Mouse (Mus musculus): ENCODE measurements around the gene Ski. TPM values are rescaled to one million over a fixed set of nuclear protein-coding genes. Genes with fewer than 3 reads are reported as not detected.
"Not testable (repeated sequence)": the region's sequence is repeated elsewhere in the genome, so short reads cannot be mapped to it uniquely, and the experiment has no call there.

Gene Ski
- total RNA-seq (2021) = 10 to 100 TPM; 89.2 to 89.6 TPM

- intact Hi-C loops (cut with DNase I) = no loop called here
- no peak for DNase-seq
Measured at GRCm38 (mm10) chr4:155222552-155222840, at the start of gene Ski. Ski (minus strand) TSS chr4:155222592.

GRCm38 (mm10) chr4:155268382-155268781 lies 46.0 kb upstream of the Ski start:
- peak; percentile 79 to 84 for DNase-seq
- intact Hi-C loops (cut with DNase I) = loop anchor here (1.0 kb wide), 1 partner anchor 40 kb away; no protein-coding TSS in a partner anchor

- intact Hi-C loops (cut with DNase I) = loop anchor here (1.0 kb wide), 1 partner anchor 41 kb away; no protein-coding TSS in a partner anchor
- peak; percentile 28 to 57 for DNase-seq
Measured at GRCm38 (mm10) chr4:155267639-155268175, 45.3 kb upstream of the Ski start.

GRCm38 (mm10) chr4:155267047-155267543 lies 44.7 kb upstream of the Ski start:
- no peak for DNase-seq
- intact Hi-C loops (cut with DNase I) = no loop called here

- intact Hi-C loops (cut with DNase I) = no loop called here
Measured at GRCm38 (mm10) chr4:155264521-155265321, 42.3 kb upstream of the Ski start.

DNA sequence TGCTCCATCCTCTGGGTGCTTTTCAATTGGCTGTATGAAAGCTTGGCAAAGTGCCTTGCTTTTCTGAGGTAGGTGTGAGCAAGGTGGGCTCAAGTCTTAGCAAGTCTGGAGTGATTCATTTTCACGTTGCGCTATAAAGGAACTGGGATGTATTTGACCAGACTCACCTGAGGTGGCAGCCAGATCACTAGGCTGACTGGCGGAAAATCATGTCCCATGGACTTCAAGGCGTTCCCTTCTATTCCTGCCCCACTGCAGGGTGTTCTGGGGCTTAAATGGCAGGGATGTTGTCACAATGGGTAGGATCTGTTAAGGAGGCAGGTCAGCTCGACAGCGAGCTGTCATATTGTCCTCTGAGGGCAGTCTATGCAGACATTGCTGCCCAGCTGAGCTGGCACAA lies 29.9 kb upstream of the Ski start:
- no peak for DNase-seq
- intact Hi-C loops (cut with DNase I) = loop anchor here (5.0 kb wide), 1 partner anchor 55 kb away; no protein-coding TSS in a partner anchor

More at GRCm38 (mm10) chr4:155264521-155265321, 42.3 kb upstream of the Ski start:
- no peak for DNase-seq

GRCm38 (mm10) chr4:155251147-155251546 lies 28.8 kb upstream of the Ski start:
- DNase-seq = no peak
- intact Hi-C loops (cut with DNase I) = loop anchor here (5.0 kb wide), 1 partner anchor 56 kb away; no protein-coding TSS in a partner anchor

DNA sequence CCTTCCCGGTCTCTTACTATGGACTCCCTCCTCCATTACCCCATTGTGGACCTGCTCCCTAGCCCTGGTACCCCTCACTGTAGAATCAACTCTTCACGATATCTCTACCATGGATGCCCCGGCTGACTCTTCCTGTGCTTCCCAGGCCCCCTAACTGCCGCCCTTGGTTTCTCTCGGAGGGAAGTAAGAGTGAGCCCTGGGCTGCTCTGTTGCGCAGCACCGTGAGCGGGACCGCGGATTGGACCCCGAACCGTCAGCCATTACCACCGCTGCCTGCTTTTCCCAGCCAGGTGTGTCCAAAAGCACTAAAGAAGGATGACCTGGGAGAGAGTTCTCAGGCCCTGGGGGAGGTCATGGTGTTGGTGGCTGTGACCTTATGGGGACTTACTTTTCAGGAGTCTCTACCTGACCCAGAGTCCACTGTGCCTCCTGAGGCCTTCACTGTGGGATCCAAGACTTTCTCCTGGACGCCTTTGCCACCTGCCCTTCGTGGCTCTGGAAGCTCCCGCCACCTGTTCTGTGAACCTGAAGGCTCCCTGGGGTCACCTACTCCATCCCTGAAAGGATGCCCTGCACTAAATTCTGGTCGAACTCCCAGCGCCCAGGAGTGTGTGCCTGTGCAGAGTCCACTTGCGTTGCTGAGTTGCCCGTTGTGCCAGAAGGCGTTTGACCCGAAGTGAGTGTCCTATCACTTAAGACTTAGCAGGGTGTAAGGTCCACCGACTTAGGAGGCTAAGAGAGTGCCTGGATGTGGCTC lies 28.1 kb upstream of the Ski start:
- intact Hi-C loops (cut with DNase I) = loop anchor here (5.0 kb wide), 1 partner anchor 57 kb away; no protein-coding TSS in a partner anchor
- DNase-seq = peak in 1 of 2 experiments; percentile 49

DNA sequence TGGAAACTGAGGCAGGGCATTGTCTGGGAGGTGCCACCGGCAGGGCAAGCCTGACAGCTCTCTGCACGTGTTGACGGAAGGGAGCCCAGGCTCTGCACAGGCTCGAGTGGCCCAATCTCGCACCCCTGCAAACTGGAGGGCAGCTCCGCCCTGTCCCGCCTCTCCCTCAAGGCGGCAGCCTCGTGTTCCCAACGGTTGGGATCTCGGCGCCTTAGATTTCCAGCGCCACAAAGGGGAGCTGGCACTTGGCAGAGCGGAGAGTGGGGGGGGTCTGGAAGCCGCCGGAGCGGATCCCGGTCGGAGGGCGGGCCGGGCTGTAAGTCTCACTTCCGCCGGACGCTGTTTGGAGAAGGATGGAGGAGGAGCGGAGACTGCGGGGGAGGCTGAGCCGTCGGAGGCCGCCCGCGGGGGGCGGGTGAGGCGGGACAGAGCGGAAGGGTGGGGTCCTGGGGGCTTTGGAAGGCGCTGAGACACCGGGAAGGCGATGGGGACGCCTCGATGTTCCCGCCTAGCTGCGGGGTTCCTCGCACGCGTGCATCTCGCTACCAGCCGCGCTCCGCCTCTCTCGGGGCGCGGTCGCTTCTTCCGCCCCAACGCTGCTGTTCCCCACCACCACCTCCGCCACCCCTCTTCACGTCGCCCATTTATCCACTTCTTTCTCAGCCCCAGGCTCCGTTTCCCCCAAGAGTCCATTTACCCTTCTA lies 27.4 kb upstream of the Ski start, which contains the start of gene Faap20:
Gene Faap20, plus strand, starts transcription at position 155 of the 704 bp plus-strand sequence.
- intact Hi-C loops (cut with DNase I) = loop anchor here (1.0 to 10.0 kb wide), 5 partner anchors 29 to 285 kb away; partner anchors contain the start of genes Hes5 and Pank4

GRCm38 (mm10) chr4:155249257-155249647 lies 26.9 kb upstream of the Ski start:
- intact Hi-C loops (cut with DNase I) = loop anchor here (1.0 to 10.0 kb wide), 4 partner anchors 28 to 284 kb away; partner anchors contain the start of genes Hes5 and Pank4
- peak; percentile 97 to 98 for DNase-seq

More for the DNA sequence above, 27.4 kb upstream of the Ski start, which contains the start of gene Faap20:
- DNase-seq = peak; percentile 93

GRCm38 (mm10) chr4:155248054-155248453 lies 25.7 kb upstream of the Ski start:
- DNase-seq = not testable (repeated sequence)
- intact Hi-C loops (cut with DNase I) = loop anchor here (2.0 to 10.0 kb wide), 3 partner anchors 27 to 283 kb away; partner anchors contain the start of genes Hes5 and Pank4

GRCm38 (mm10) chr4:155246691-155247105 lies 24.3 kb upstream of the Ski start:
- intact Hi-C loops (cut with DNase I) = loop anchor here (5.0 to 10.0 kb wide), 2 partner anchors 34 to 282 kb away; partner anchors contain the start of genes Hes5 and Pank4
- no peak for DNase-seq

DNA sequence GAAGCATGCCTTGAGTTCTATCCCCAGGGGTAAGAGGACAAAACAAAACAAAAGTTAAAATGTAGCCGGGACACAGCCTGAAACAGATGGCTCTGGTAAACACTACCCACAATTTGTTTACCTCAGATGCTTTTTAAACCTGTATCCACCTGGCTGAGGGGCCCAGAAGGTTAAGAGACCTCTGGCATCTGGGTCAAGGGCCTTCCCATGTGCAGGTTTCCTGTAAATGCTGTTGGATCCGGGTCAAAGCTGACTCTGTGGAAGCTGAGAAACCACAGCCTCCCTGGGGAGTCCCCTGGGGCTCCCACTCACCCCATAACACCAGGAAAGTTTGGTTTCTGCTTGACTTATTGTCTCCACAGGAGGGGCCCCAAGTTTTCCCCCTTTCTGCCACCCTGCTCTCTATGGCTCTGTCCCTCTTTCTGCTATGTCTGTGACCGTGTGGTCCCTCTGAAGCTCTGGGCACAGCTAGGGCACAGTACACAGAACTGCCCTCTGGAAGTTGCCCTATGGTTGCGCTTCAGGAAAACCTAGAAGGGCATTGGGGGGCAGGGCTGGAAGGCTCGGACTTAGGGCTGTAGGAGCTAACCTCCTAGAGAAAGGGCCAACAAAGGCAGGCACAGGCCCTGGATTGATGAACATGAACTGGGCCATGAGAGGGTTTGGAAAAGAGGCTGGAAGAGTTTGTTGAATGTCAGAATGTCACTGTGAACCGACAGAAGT lies 23.5 kb upstream of the Ski start:
- DNase-seq = no peak
- intact Hi-C loops (cut with DNase I) = loop anchor here (5.0 to 10.0 kb wide), 2 partner anchors 34 to 281 kb away; partner anchors contain the start of genes Hes5 and Pank4

- intact Hi-C loops (cut with DNase I) = loop anchor here (10.0 kb wide), 1 partner anchor 278 kb away; the partner anchor contains the start of genes Hes5 and Pank4
Measured at GRCm38 (mm10) chr4:155243233-155243632, 20.8 kb upstream of the Ski start.

DNA sequence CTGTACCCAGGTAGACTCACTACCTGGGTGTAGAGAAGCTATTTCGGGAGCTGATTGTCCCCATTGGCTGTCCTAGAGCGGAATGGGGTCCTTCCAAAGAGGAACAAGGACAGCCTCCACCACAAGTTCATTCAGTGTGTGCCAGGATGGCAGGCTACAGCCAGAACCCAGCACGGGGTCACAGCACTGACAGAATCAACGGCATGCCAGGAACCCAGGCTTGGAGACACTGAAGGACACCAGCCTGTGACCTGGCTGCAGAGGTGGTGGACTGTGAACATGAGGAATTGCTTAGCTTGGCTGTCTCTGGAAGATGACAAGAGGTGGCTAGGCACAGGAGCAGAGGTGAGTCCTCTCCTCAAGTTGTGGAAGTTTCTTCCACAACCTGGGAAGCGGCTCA lies 19.9 kb upstream of the Ski start:
- no peak for DNase-seq
- intact Hi-C loops (cut with DNase I) = loop anchor here (10.0 kb wide), 1 partner anchor 277 kb away; the partner anchor contains the start of genes Hes5 and Pank4

More at GRCm38 (mm10) chr4:155243233-155243632, 20.8 kb upstream of the Ski start:
- no peak for DNase-seq

DNA sequence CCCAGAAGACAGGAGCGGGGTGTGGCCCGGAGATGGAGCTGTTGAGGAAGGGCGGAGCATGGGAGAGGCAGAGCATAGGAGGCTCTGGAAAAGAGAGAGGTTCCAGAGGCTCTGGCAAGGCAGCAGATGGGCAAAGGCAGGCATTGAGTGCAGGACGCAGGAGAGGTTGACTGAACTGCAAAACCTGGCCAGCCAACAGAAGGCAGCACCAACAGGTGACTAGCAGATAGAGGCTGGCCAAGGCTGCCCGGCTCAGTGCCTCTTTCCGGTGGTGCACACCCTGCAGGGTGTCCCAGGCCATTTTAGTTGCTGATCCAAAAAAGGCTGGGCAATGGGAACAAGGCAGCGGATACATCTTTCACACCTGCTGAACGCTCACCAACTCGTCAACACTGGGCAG lies 19.4 kb upstream of the Ski start:
- no peak for DNase-seq
- intact Hi-C loops (cut with DNase I) = loop anchor here (10.0 kb wide), 1 partner anchor 277 kb away; the partner anchor contains the start of genes Hes5 and Pank4

DNA sequence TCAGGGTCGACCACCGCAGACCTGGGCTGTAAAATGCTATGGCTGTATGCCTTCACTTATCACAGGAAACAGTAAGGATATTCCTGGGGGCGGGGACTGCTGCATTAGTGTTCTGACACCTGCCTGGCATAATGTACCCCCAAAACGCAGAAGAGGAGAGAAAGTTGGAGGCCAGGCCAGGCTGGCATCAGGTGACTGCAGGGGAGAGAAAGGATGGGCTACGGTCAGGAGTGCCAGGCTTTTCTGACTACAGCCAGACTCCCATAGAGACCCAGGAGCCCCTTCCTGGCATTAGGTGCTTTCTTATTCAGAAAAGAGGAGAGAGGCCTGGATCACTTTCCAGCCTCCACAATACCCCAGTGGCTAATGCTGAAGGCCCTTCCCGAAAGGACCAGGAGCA lies 17.1 kb upstream of the Ski start:
- intact Hi-C loops (cut with DNase I) = no loop called here
- no peak for DNase-seq

DNA sequence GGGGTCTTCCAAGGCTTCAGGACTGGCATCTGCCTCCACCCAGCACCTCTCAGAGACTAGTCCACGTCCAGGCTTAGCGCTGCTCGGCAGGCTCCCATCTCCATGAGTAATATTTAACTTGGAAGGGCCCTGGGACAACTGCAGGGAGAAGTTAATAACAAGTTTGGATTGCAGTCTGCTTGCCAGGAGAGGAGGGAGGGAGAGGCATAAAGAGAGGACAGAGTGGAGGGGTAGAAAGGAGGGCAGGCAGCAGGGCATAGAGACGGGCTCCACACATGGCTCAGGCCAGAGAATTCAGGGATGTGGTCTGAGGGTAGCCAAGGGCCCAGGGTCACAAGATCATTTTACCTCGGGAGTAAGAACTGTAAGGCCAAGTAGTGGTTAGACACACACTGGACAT lies 15.9 kb upstream of the Ski start:
- intact Hi-C loops (cut with DNase I) = no loop called here
- peak; percentile 73 to 76 for DNase-seq
